Mouse (Mus musculus) 3T3-L1 (cell line): ENCODE data around the gene Nsun2.
A peak's percentile ranks its signal among the peaks of the same experiment; 100 is the strongest.
"Not testable (repeated sequence)": the region's sequence is repeated elsewhere in the genome, so short reads cannot be mapped to it uniquely, and the experiment has no call there.

Source experiments
- DNase-seq: peaks from one replicate; pipeline ENCODE4 v3.0.0-alpha.2; 2015; ENCODE audit warnings: low read depth, low spot score

The Nsun2 gene

DNA sequence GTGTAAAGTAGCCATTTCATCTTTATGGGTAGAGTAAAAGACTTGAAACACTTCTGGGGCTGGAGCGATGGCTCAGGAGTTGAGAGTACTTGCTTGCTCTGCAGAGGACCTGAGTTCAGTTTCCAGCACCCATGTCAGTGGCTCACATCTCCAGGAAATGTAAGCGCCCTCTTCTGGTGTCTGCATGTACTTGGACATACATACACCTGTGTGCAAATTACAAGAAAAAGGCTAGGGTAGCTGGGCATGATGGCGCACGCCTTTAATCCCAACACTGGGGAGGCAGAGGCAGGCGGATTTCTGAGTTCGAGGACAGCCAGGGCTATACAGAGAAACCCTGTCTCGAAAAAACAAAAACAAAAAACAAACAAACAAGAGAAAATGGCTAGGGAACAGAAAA lies 102.3 kb downstream of the Nsun2 start:
- not testable (repeated sequence) for DNase-seq

DNA sequence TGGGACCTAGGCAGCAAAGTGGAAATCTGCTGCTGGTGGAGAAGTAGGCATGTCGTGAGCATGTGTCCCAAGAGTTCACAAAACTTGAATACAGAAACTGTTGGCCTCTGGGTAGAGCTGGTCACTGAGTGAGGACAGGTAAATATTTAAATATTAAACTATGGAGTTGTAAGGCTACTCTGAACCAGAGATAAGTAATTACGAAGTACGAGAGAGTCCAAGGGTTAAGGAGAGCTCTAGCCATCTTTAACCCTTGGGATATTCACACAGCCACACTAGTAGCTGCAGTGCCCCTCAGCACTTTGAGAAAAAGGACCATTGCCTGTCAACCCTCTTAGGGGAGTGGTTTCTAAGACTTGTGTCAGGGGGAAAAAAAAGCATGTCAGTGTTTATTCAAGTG lies 102.8 kb downstream of the Nsun2 start:
- no peak for DNase-seq

DNA sequence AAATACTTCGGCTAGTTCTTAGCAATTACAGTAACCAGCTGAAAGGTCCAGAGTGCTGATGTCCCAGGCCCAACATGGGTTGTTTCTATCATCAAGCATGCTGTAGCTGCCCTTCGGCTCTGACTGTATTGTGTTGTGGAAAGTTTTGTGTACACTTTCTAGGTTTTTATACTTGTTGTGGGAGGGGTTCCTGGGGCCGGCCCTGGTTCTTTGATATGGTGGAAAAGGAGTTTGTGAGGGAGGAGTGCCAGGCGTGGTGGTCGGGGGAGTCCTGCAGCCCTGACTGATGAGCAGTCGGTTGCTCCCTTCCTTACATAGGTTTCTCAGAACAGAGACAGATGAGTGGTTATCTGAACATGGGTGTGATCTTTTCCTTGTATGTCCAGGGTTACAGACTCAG lies 103.3 kb downstream of the Nsun2 start:
- DNase-seq, result no peak

GRCm38 (mm10) chr13:69637657-69638056 lies 104.1 kb downstream of the Nsun2 start:
- DNase-seq, result peak; percentile 42

DNA sequence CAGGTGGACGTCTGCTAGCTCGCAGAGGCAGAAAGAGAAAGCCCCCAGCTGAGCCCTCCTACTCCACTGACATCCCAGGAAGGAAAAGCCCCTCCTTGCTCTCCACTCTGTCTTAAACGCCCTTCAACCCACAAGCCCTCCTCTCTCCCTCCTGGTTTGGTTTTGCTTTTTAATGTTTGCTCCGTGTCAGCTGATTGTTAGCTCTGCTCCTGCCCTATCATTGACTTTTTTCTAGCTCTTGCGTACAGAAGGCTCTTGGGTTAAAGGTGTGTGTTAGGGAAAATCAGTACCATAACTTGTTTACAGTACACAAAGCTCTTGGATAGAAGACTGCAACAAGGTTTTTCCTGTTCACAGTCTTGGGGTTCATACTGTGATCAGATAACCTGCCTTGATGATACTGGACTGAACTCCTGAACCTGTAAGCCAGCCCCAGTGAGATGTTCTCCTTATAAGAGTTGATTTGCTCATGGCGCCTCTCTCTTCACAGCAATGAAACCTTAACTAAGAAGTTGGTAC lies 104.6 kb downstream of the Nsun2 start:
- no peak for DNase-seq

- no peak for DNase-seq
These were observed 105.7 kb downstream of the Nsun2 start for GRCm38 (mm10) chr13:69639251-69639650.

DNA sequence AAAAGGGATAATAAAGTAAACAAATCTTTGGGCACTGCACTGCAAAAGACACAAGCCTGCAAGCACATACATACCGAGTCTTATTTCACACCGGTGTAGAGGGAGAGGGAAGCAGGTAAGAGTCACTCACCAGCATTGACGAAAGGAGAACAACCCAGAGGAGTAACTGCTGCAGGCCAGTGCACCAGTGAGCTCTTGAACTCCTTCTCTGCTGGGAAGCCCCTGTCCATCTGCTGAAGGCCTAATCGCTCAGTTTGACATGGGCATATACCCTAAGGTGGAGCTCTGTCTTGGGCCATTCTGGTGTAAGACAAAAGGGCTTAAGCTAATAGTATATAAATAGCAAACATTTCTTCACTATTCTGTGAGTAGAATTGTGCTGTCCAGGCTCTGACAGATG lies 106.6 kb downstream of the Nsun2 start:
- no peak for DNase-seq

GRCm38 (mm10) chr13:69640541-69640940 lies 107.0 kb downstream of the Nsun2 start:
- DNase-seq, result no peak

DNA sequence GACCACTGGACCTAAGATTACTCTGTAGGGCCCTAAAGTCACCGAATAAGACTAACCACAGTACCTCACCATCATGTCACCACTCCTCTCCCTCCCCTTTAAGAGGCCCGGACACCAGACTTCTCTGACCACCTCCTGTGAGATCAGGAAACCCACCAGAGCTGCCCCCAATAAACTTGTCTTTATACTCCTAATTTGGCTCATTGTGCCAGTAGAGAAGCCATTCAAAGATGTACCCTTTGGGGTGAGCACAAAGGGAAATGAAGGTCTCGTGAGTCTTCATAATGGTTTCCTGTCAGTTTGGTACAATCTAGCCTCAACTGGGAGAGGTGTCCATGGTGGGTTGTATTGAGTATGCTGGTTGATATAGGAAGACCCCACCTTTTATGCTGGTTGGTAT lies 107.5 kb downstream of the Nsun2 start:
- DNase-seq, result no peak

DNA sequence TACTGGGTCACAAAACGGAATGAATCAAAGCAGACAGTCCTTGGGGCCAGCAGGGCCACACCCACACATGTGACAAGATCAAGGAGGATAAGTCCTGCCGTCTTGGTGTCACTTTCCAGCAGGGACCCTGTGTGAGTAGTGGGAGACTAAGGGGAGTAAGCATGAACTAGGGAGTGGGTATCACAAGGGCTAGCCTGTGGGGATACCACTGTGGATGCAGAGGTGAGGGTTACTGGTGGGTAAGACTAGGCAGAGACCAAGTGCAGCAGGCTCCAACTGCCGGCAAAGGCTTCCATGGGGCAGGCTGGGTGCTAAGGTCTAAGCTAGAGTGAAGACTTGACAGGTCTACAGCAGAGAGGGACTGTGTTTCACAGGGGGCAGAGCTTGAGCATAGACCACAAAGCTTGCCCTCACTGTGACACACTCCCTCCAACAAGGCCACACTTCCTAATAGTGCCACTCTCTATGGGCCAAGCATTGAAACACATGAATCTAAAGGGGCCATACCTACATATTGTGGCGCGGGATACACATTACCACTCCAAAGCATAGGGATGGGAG lies 109.2 kb downstream of the Nsun2 start:
- no peak for DNase-seq

DNA sequence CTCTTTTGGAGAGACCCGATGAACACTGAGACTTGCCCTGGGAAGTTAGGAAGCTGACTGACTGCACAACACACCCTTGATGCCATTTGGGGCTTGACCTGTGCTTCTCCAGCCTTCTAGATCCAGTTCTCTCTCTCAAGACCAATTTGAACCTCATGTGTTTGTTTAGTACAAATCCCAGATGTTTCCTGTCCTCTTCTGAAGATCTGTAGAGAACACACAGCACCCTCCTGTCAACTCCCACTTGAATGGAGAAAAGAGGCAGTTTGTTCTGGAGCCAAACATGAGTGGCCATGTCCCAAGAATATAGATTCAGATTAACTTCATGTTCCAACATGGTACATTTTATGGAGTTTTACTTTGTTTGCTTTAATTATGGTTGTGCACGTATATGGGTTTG lies 110.4 kb downstream of the Nsun2 start:
- no peak for DNase-seq

DNA sequence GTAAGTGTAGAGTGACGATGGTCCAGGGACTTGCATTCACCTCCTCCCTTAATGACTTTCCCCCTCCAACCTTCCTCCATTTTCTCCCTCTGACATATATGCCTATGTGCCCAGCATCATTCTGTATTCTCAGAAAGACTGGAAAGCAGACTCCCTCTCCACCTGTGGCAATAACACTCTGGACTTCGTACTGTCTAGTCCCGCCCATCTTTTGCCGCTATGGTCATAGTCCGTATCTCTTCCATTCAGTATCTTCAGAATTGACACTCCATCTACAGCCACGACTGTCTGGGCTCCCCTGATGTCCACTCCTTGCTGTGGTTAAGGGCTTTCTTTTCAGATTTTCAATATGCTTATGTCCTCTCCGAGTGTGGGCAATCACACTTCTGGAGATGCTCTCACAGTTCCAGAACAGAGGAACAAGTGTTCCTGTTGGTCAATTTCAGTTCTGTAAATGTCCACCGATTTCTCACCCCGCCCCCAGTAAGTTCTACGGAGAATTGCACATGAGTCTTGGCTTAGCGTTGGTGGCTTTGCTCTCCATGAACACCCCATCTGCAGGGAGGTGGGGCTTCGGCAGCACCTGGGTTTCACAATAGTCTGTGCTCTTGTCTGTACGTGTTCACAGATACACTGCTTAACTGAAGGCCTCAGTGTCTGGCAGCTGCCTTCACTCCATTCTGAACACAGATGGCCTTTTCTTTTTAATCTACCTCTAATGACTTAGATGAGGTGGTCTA lies 111.1 kb downstream of the Nsun2 start:
- no peak for DNase-seq

DNA sequence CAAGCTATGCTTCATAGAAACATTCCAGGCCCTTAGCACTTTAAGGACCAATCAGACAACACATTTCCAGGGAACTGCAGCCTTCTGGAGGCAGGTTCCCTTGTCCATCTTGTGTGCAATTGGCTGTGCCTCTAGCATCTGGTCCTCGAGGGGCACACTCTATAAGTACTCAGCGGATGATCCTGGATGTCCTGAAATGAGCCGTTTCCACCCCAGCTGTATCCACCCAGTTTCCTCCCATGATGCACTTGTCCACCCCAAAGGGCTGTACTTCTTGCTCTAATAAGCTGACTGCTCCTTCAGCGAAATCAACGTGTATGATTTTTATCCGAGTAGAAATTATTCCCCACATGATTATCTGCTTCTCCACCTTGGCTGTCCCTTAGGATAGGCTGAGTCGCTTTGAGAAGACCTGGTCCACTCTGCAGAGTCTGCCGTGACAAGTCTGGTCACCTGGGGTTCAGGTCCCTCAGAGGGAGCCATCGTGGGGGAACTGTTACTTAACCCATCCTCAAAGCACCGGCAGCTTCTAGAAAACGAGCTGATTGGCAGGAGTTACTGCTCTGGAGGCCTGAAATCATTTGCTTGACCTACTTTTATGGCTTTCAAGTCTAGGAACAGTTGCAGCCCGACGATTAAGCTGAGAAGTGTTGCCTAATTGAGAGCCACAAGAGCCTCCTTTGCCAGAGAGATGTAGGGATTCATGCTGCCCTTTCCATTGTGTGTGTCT lies 112.3 kb downstream of the Nsun2 start:
- no peak for DNase-seq

DNA sequence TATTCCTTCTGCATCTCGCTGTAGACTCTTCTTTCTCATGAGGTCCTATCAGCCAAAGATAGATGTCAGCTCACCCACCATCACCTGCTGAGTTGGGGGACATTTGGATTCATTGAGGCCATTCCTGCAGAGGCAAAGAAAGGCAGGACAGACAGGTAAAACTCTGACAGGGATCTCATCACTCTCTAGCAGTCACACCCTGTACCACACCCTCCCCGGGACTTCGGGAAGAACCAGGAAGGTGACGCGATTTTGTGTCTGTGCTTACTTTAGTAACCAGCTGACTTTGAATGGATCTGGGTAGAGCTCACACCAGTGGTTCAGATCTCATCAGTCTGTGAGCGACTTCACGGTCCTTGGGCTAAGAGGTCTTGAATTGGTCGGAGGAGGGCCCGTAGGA lies 112.9 kb downstream of the Nsun2 start:
- no peak for DNase-seq

GRCm38 (mm10) chr13:69654508-69654907 lies 121.0 kb downstream of the Nsun2 start:
- DNase-seq, result no peak

- DNase-seq, result no peak
These were observed 138.6 kb downstream of the Nsun2 start for GRCm38 (mm10) chr13:69672121-69672520.

DNA sequence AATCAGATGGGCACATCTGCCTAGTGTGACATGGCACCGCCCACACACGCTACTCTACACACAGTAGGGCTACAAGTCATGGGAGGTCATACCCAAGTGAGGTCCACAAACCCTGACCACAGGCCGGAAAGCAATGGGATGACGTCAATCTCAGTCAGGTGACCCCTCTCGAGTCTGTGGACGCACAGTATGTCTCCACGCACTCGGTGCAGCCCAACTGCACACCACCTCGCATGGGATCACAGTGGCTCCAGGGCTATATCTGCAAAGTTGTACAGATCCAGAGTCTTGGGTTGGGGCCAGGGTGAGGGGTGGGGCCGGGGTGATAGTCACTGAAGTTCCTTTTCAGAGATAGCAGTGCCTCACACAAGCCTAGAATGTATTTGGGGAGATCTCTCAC lies 139.0 kb downstream of the Nsun2 start:
- no peak for DNase-seq

DNA sequence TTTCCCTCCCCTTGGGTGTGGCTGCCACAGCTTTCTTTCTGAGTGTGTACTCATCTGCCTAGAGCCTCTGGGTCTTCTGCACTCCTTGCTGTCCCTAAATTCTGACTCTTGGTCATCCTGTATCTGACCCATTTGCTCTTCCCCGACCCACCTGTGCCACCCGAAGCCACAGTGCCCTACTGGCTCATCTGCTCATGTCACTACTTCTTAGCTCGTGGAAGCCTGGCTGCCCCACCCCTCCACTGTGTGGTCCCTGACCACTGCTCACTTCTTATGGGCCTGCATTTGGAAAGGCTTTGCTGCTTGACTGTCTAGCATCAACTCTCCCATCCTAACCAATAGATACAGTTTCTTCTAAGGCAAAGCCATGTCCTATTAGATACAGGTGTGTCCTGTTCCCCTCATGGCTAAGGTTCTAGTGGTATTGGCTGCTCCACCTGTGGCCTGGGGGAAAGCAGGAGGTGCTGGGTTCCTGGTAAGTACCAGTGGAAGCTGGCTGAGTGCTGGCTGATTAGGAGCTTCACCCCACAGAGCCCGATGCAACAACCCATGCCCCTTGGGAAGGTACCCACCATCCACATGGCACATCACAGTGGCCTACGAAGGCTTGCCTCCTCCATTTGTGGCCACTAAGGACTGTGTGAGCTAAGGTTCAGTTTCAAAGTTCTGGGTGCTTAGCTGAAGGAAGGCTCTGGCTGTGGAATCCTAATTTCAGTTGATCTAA lies 139.8 kb downstream of the Nsun2 start:
- DNase-seq, result no peak

- DNase-seq, result no peak
These were observed 140.5 kb downstream of the Nsun2 start for GRCm38 (mm10) chr13:69673921-69674618.
